24 mouse cellular contexts compared by ENCODE assay signal in genomic region chr9:115229145-115229544, GRCm38 (mm10).
"Had no signal": no experiment of that assay in that cellular context is flagged by ENCODE, and none has a peak within 500 bp of the region (broad histone marks: within the 10 kb centered on the region; RNA-seq: fewer than 3 reads in every experiment).

No protein-coding gene starts in this region.

- H3K4me1 ChIP-seq: heart, embryonic 15.5 days; hindbrain, embryonic 15.5 days; intestine, embryonic 15.5 days; limb, embryonic 12.5 days had no signal

- H3K36me3 ChIP-seq: heart, embryonic 15.5 days; hindbrain, embryonic 15.5 days; intestine, embryonic 15.5 days; limb, embryonic 10.5 days; liver, embryonic 12.5 days had no signal

- H3K9me3 ChIP-seq: heart, embryonic 13.5 days; heart, embryonic 15.5 days; hindbrain, embryonic 13.5 days; hindbrain, embryonic 15.5 days; intestine, embryonic 15.5 days; limb, embryonic 10.5 days; limb, embryonic 12.5 days; liver, embryonic 12.5 days had no signal

- H3K4me3 ChIP-seq: gastrocnemius, adult 2 months; heart, embryonic 13.5 days; heart, embryonic 15.5 days; hindbrain, embryonic 13.5 days; hindbrain, embryonic 15.5 days; intestine, embryonic 15.5 days; layer of hippocampus, adult 2 months; left cerebral cortex, adult 2 months; limb, embryonic 10.5 days; limb, embryonic 12.5 days; liver, embryonic 12.5 days had no signal

- H3K27me3 ChIP-seq: heart, embryonic 13.5 days; heart, embryonic 15.5 days; hindbrain, embryonic 15.5 days; intestine, embryonic 15.5 days; limb, embryonic 12.5 days; liver, embryonic 12.5 days had no signal

- DNase-seq: gastrocnemius, adult 2 months; gastrocnemius, postnatal 10 days; gastrocnemius, postnatal 25 days; heart, postnatal 14 days; heart, postnatal 4 days; kidney, adult 18-20 months; kidney, adult 8-10 months; kidney, postnatal 10 days; kidney, postnatal 25 days; kidney, postnatal 4 days had no signal

- H3K9ac ChIP-seq: heart, embryonic 13.5 days; heart, embryonic 15.5 days; hindbrain, embryonic 13.5 days; hindbrain, embryonic 15.5 days; intestine, embryonic 15.5 days; limb, embryonic 12.5 days; liver, embryonic 12.5 days had no signal

- ATAC-seq: forebrain, embryonic 16.5 days; inflammation-experienced regulatory T-cells, adult 6 months; intestine, embryonic 15.5 days; intestine, postnatal 0 days; liver, embryonic 12.5 days had no signal

- H3K4me2 ChIP-seq: heart, embryonic 11.5 days; heart, embryonic 13.5 days; heart, embryonic 15.5 days; hindbrain, embryonic 13.5 days; hindbrain, embryonic 15.5 days; intestine, embryonic 15.5 days; limb, embryonic 12.5 days; liver, embryonic 12.5 days had no signal

- H3K27ac ChIP-seq: gastrocnemius, adult 2 months; heart, embryonic 13.5 days; heart, embryonic 15.5 days; hindbrain, embryonic 13.5 days; hindbrain, embryonic 15.5 days; intestine, embryonic 15.5 days; layer of hippocampus, adult 2 months; left cerebral cortex, adult 2 months; limb, embryonic 12.5 days; liver, embryonic 12.5 days had no signal
